Mouse (Mus musculus): ENCODE measurements at regions not wholly inside any gene's neighbourhood (a gene's known extent, or its start where the extent isn't known, plus 50 kb on each side); places are given as distances from the start of the nearest gene placed in this dataset.

GRCm38 (mm10) chr8:102845362-102845761 is 59.9 kb upstream of the Cdh11 start:
- DNase-seq (ENCODE audit: low spot score), result no peak

DNA sequence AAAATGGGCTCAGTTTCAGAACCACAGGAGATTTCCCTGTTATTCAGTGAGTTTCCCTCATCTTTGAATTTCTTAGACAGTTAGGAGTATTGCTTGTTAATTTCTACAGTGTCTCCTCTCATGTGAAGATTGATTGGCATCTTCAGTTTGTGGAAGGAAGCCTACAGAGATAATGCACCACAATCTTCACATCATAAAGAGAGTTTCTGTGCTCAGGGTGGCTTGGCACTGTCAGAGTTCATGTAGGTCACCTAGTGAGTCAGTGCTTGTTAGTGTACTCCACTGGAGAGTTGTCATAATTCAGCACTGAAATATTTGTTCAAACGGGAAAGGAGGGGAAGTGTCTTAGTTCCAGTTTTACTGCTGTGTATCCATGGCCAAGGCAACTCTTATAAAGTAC is 74.6 kb upstream of the Cdh11 start:
- DNase-seq (ENCODE audit: low spot score), result no peak

DNA sequence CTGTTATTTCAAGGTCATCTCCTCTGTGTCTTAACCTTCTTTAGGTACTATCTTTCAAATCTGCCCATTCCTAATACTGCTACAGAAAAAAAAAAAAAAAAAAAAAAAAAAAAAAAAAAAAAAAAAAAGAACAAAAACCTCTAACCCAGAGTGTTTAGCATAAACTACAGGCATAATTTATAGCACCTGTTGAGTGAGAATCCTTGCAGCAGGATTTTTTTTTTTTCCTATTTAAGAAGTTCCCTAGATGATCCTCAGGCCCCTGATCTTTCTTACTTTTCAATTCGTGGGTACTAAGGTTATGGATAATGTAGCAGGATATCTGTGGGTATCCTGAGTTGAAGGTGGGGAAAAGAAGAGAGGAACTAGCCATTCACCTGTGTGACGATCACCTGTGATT is 114.1 kb upstream of the Cdh11 start:
- DNase-seq (ENCODE audit: low spot score), result no peak

DNA sequence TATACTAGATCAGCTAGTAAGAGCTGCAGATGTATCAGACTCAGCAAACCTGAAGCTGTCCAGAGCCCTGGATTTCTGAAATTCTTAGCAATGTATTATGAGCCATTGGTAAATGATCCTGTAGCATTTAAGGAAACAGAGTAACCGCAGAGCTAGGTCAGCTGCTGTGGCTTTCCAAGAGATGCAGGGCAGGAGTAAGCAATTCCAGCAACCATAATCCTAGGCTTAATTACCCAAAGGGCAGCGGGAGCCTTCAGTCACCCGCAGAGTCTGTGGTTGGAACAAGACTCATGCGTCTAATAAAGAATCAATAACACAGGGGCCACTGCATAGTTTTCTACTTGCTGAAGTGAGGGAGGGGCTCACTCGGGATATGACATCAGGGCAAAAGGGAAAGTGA is 115.2 kb upstream of the Cdh11 start:
- DNase-seq (ENCODE audit: low spot score), result no peak

GRCm38 (mm10) chr8:102907444-102907843 is 122.0 kb upstream of the Cdh11 start:
- no peak for DNase-seq (ENCODE audit: low spot score)

GRCm38 (mm10) chr8:102931342-102931835 is 145.9 kb upstream of the Cdh11 start:
- DNase-seq (ENCODE audit: low spot score), result no peak

GRCm38 (mm10) chr8:102938771-102939170 is 153.3 kb upstream of the Cdh11 start:
- DNase-seq (ENCODE audit: low spot score), result no peak

DNA sequence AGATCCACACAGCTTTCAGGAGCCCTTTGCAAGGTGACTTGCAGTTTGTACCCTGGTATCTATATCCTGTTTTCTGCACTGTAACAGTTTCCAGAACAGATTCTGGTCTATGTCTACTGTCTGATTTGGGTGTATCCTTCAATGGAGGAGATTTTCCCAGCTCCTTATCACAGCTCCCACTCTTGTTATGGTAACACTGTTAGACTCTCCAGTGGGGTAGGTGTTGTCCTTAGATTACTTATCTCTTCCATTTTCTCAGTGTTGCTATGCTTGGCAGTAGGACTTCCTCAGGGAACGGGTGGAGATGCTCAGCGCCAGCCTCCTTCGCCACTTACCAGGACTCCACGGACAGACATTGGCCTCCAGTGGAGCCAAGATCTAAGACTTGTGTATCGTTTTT is 160.1 kb upstream of the Cdh11 start:
- DNase-seq (ENCODE audit: low spot score), result no peak

DNA sequence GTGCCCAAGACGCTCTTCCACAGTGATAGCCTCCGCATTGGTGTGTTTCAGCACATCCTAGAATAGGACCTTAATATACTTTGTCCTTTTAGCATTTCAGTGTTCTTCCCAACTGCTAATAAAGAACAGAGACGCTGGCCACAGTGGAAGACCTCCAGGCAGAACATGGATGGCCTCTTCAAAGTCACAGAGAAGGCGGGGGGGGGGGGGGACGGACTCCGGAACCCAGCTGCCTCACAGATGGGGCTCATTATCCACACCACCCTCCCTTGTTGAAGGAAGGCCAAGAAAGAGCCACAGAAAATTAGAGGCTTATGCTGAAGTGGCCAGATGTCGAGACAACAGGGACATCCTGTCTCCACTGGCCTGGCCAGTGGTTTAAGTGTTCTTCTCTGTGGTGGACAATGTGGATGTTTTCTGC is 192.7 kb upstream of the Cdh11 start:
- DNase-seq (ENCODE audit: low spot score), result no peak

DNA sequence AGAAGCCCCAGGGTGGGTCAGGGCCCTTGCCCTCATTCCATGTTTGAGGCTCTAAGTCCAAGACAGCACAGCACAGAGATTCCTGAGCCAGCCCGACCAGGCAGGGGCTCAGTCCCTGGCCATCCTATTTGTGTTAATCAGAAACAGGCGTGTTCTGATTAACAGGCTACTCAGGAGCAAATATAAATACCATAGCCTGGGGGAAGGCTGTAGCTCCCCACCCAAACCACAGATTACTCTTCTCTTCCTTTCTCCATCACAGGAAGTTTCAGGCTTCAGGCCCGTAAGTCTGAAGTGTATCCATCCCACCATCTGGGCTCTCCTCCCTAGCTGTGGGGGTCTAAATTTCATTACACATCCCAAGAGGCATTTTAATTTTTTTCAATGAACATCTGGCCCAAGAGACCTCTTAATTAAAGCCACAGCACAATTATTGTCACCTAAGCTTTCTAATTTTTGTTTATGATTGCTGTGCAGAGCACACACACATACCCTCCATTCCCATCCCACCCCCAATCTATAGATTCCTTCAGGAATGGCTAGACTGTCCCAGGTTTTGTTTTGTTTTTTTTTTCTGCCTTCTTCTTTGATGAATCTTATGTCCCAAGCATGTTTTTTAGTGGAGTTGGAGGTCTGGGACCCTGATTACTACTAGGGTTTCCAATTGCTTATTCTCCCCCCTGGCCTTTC is 197.9 kb upstream of the Cdh11 start:
- no peak for DNase-seq (ENCODE audit: low spot score)

- no peak for DNase-seq (ENCODE audit: low spot score)
Observed at GRCm38 (mm10) chr8:102983910-102984225, 198.4 kb upstream of the Cdh11 start.

GRCm38 (mm10) chr8:103007284-103007984 is 222.0 kb upstream of the Cdh11 start:
- no peak for DNase-seq (ENCODE audit: low spot score)

GRCm38 (mm10) chr8:103019121-103019520 is 233.7 kb upstream of the Cdh11 start:
- peak; percentile 9 for DNase-seq (ENCODE audit: low spot score)

DNA sequence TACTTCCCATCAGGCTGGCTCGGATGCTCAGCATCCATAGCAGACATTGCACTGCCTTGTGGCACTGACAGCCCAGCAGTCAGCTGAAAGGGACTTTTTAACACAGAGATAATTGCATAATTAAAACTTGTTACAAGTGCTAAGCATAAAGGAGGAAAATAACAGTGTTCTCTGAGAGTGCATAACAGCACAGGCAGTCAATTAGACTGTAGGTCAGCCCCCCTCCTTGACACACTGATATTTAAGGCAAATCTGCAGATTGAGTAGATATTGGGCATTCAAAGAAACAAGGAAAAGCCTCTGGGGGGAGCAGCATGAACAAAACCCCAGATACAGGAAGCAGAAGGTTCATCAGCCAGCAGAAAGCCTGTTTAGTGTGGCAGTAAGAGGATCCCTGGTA is 237.8 kb upstream of the Cdh11 start:
- DNase-seq (ENCODE audit: low spot score), result no peak

DNA sequence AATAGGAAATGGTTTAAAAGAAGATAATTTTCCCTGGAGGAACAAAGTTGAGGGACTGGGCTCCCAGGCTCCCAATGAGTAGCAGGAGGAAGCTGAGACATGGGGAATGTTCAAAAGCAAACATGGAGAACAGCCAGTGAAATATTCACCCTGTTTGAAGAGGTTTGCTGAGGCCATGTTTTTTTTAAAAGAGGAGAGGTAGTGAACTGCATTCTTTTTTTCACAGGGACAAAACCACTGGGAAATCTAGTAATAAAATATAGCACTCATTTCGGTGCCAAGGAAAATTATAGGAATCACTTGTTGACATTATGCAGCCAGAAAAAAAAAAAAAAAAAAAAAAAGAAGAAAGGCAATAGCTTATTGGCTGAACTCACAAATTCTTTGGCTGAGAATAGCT is 246.3 kb upstream of the Cdh11 start:
- DNase-seq (ENCODE audit: low spot score), result no peak

DNA sequence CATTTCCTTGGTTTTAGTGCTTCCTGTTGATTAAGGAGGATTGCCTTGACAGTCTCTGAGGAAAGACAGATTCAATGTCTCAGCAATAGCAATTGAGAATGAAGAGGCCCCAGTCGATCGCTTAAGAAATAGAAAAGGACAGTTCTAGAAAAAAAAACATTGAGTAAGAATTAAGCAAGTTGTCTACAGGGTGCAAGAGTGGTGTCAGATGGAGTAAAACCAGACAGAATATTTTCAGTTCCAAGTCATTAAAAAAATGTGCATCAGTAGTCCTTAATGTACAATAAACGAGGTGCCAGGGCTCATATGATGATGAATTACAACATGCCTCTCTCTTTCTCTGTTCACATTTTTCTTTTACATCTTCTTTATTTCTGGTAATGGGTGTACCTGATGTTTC is 248.5 kb upstream of the Cdh11 start:
- no peak for DNase-seq (ENCODE audit: low spot score)

DNA sequence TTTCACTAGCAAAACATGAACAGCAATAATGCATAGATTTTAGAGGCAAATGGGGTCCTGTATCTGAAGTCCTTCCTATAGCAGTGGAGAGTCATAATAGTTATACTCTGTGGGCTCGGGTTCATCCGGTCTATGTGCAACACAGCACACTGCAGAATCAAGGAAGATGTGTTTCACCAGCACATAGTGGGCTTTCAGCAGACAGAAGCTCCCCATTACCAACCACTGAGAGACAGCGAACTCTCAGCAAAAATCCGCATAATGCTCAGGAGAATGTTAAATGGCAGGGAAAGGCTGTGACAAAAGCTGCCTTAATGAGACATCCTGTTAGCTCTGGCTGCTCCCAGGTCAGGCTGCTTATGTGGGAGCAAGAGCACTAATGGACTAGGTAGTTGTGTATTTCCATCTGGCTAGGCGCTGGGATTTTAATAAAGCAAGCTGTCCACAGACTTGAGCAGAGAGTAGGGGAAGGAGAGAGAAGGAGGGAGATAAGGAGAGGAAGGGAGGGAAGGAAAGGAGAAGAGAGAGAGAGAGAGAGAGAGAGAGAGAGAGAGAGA is 286.7 kb upstream of the Cdh11 start:
- DNase-seq (ENCODE audit: low spot score), result no peak

DNA sequence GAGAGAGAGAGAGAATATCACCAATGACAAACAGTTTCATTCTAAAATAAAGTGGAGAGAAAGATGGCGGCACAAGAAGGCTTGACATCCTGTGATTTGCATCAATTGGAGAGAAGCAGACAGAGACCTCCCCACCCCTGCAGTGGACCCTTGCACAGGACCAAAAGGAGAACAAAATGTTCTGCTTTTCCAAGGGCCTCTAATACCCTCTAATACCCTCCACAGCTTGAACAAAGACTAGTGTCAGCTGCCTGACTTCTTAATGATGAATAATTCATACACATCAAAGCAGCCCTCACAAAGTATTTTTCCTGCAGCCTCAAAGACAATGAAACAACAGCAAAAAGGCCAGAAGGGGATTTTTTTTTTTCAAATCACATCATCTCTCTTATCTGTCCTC is 287.2 kb upstream of the Cdh11 start:
- no peak for DNase-seq (ENCODE audit: low spot score)

- DNase-seq (ENCODE audit: low spot score), result no peak
Observed at GRCm38 (mm10) chr8:103078559-103078958, 293.1 kb upstream of the Cdh11 start.

GRCm38 (mm10) chr8:103086956-103087482 is 301.6 kb upstream of the Cdh11 start:
- DNase-seq (ENCODE audit: low spot score), result no peak

DNA sequence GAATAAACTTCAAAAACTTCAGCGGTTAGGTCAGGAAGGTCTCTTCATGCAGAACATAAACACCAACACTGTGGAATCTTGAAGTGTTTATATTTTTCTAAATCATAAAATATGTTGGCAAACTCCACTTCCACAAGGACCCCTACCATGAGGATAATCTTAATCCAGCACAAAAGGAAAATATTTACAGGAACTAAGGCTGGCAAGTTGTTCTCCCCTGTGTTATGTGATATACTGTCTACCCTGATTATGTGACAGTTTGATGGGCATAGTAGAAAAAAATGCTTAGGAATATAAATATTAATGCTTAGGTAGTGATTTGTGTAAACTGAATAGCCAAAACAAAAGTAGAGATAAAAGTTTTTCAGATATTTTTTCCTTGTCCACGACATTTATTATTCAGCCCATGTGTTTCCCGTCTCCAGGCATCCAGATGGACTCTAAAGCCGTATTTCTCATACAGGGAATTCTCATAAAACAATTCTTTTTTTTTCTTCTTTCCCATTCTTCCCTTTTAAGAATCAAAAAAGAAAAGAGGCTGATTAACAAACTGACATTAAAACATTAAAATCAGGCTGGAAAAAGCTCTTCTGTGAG is 311.2 kb upstream of the Cdh11 start:
- no peak for DNase-seq (ENCODE audit: low spot score)

GRCm38 (mm10) chr8:103125581-103125980 is 340.1 kb upstream of the Cdh11 start:
- DNase-seq (ENCODE audit: low spot score), result no peak

DNA sequence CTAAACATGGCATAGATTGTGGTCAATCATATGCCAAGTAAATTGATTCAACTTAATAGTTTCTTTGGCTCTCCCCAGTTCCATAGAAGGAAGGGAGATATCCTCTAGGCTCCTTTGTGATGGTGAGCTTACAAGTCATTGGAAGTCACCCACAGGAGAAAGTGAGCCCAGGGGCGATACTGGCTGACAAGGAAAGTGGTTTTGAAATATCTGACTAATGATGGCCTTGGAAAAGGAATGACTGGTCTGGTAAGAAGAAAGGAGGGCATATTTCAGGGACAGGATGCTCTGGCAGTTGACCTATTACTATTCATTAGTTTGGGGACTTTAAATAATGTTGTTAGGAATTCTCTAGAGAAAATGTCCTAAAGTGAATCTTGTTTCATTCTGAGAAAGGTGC is 352.7 kb upstream of the Cdh11 start:
- no peak for DNase-seq (ENCODE audit: low spot score)
